Mouse (Mus musculus): ENCODE data around the gene Aco2. TPM values are rescaled to one million over a fixed set of nuclear protein-coding genes. Genes with fewer than 3 reads are reported as not detected.

Aco2 gene
- 126 and 127 TPM in 2 replicates for polyA plus RNA-seq (2012)

DNA sequence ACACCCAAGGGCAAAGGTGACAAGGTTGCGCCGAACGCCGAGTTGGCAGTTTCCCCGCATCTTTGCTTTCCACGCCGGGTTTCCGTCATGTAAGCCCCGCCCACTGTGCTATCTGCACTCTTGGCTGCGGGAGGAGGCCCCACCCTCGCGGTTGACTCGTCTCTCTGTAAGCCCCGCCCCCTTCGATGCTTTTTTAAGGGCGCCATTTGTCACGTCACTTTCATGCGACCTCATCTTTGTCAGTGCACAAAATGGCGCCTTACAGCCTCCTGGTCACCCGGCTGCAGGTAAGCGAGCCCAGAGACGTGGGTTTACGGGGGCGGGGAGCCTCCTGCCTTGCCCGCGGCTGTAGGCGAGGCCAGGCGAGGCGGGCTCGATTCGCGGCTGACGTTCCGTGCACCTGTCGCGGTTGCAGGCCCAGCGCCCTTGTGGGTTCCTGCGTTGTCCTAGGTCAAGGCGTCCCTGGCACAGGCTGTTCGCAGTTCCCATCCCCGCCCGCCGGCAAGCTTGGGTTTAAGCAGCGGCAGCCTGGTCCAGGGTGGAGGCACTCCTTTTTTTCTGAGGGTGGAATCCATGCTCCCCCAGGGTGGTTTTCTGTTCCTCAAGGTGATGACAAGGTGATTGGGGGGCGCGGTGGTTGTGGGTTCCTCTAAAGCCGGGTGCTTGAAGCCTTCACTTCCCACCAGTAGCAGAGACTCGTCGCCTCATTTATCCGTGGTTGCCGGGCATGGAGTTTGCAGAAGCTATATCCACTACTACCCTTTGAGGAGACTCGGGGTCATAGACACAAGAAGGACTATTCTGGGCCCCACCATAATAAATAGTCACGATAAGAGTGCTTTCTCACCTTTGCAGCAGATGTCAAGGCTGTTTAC lies at the start of gene Aco2:
Aco2 (plus strand) TSS at position 48 of the 875 bp plus-strand sequence.

DNA sequence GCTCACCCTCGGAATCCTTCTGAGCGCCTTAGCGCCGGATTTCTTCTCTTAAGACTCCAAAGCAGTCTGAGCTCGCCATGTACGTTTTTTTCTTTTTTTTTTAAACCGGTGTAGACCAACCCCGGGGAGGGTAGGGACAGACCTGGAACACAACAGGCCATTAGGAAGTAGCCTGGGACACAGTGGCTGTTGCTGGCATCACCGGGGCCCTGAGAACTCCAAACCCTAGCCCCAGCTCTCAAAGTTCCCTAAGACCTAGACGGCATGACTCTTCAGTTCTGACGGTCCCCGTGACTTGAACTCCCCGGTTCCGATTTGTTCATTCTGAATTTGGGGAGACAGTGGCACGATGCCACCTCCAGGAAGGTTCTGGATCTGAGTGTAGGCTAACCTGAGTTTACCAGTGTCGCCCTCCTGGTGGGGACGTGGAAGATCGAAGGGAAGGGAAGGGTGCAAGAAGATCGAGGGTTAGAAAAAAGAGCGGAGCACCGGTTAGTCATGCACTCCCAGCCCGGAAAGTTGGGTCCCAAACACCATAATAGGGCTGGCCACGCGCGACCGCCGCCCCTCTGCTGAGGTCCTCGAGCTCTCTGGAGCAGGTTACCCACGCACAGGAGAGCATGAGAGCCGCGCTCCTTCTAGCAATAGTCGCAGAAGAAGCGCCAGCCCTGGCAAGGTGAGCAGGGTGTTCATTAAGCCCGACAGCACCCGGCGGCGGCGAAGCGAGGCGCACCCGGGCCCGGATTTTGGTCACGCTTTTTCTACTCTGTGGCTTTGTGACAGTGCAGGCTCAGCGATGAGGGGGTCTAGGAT lies 13.4 kb upstream of the Aco2 start, which contains the start of gene Tob2:
Tob2 (minus strand) TSS at position 280 of the 813 bp plus-strand sequence.

DNA sequence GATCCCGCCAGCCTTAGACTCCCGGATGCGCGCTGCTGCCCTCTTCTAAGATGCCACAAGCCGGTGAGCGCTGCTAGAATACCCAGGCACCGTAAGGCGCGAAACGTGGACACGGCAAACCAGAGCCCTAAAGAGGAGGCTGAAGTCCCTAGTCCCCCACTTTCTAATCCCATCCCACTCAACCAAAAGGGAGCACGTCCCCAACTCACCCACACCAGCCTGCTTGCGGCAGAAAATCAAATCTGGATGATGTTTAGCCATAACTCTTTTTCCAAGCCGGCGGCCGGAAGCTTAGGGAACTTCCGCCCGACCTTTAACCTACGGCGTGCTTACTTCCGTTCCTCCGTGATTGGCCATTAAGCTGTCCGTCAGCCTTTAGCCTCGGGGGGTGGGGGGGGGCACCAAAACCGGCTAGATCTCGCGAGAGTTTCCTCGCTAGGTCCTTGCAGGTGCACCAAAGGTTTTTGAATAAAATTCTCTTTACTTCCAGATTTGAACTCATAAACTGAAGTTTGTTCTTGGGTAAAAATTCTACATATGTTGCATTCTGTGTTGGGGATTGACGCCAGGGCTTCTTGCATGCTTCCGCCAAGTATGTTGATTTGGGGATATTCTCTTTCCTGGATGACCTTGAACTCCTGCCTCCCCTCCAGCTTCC lies 376 bp upstream of the Aco2 start, which contains the start of gene Phf5a:
Phf5a (minus strand) TSS at position 308 of the 658 bp plus-strand sequence.

DNA sequence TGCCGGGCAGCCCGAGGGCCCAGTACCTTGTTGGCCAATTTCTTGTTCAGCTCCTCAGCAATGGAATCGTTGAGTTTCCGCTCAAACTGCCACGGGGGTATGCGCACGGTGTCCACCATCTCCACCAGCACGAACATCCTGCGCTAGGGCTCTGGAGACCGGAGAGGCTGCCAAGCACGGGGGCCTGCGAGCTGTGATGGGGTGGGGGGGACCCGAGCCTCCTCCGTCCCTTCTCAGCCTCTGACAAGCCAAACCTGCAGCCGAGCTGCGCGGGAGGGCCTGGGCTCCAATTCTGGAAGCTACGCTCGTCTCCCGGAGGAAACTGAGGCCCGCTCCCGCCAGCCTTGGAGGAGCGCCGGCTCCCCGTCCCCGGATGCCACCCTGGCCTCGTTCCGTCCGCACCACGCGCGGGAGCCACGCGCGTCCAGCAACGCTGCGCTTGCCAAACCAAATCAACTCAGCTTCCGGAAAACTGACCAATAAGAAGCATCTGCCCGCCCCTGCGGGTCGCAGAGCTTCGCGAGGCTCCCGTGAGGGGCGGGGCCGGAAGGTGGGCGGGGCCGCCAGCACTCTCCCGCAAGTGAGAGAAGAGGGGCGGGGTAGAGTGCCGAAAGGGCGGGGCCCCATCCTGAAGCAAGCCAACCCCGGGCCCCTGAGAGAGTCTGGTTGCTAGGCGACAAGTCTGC lies 53.8 kb downstream of the Aco2 start, which contains the start of gene Polr3h:
Polr3h (minus strand) TSS at position 481 of the 686 bp plus-strand sequence.

DNA sequence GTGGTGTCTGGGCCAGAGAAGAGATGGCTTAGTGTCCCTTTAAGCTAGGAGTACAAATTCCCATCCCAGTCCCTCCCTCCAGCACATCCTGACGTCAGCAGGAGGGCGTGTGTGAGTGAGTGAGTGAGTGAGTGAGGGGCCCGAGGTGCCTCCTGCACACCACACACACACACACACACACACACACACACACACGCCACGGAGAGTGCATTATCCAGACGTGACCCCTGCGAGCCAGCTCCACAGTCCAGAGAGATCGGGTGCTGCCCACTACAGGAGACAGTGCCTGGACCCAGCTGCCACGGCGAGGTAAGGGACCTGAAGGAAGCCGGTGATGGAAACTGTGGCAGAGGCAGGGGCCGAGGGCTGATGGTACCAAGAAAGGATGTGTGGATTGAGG lies 64.6 kb downstream of the Aco2 start, which contains the start of gene Csdc2:
Csdc2 (plus strand) TSS at position 81 of the 400 bp plus-strand sequence.

DNA sequence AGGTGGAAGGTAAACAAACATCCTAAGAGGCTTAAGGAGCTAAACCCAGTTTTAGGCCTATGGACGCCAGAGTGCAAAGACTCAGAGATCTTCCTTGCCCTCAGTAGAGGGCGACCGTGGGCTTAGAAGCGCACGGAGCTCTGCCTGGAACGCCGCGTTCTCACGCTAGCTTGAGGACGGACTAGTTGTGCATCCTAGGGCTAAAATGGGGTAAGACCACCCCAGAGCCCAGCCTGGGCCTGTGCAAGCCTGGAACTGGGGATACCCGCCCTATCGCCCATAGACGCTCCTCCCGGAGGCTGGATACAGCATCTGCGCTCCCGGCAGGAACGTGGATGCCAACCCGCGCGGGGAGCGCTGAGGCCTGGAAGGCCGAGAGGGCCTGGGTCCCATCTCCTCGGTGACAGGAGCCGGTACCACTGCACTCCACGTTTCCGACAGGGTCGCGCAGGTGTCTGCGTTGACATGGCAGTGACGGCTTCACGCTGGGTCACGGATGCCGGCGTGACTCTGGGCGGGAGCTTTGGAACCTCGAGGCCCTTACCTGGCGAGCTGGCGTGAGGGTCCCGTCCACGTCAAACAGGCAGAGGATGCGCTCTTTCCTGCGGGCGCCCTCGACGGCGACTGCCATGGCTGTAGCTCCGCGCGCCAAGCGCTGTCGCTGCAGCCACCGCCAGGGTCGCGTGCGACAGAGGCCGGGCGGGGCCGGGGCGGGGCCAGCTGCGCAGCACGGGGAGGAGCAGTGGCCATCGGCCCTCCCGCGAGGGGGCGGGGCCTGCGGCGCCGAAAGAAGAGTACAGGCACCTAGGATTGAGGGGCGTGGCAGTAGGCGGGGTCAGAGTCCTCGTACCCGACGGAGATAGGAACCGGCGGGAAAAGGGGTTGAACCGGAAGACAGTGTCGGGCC lies 88.3 kb downstream of the Aco2 start, which contains the start of gene Pmm1:
Pmm1 (minus strand) TSS at position 760 of the 907 bp plus-strand sequence.

Other genes starting within 250 kb of the Aco2 start
- gene L3mbtl2, start 208.4 kb upstream of the Aco2 start, polyA plus RNA-seq (2012) = 12.5 and 14.7 TPM in 2 replicates
- 1.6 and 2.5 TPM in 2 replicates for gene Chadl, start 175.0 kb upstream of the Aco2 start, polyA plus RNA-seq (2012)
- 61.7 and 71.5 TPM in 2 replicates for gene Zc3h7b, start 127.3 kb upstream of the Aco2 start, polyA plus RNA-seq (2012)
- gene Rangap1, start 126.8 kb upstream of the Aco2 start, polyA plus RNA-seq (2012) = 172 and 186 TPM in 2 replicates
- 47.1 and 54.1 TPM in 2 replicates for gene Tef, start 69.9 kb upstream of the Aco2 start, polyA plus RNA-seq (2012)
- gene Tob2, start 13.5 kb upstream of the Aco2 start, polyA plus RNA-seq (2012) = 131 and 165 TPM in 2 replicates
- gene Phf5a, start 398 bp upstream of the Aco2 start, polyA plus RNA-seq (2012) = 5.8 and 10.2 TPM in 2 replicates
- gene Polr3h, start 53.9 kb downstream of the Aco2 start, polyA plus RNA-seq (2012) = 78.0 and 82.2 TPM in 2 replicates
- 0.02 and 0.14 TPM in 2 replicates for gene Csdc2, start 64.5 kb downstream of the Aco2 start, polyA plus RNA-seq (2012)
- 82.2 and 88.9 TPM in 2 replicates for gene Pmm1, start 88.6 kb downstream of the Aco2 start, polyA plus RNA-seq (2012)
- 0.17 TPM in 1 of 2 replicates, not detected in the other for gene 1700029P11Rik, start 108.2 kb downstream of the Aco2 start, polyA plus RNA-seq (2012)
- 12.5 and 15.6 TPM in 2 replicates for gene Xrcc6, start 115.5 kb downstream of the Aco2 start, polyA plus RNA-seq (2012)
- gene Desi1, start 161.6 kb downstream of the Aco2 start, polyA plus RNA-seq (2012) = 53.7 and 65.5 TPM in 2 replicates
- 161 and 168 TPM in 2 replicates for gene Snu13, start 175.3 kb downstream of the Aco2 start, polyA plus RNA-seq (2012)
- gene 4930407I10Rik, start 186.8 kb downstream of the Aco2 start, polyA plus RNA-seq (2012) = not detected in 2 replicates
- gene Mei1, start 197.7 kb downstream of the Aco2 start, polyA plus RNA-seq (2012) = not detected in 2 replicates

Data from megakaryocyte-erythroid progenitor cell, adult 5 weeks (primary cell).